Mouse (Mus musculus) cortical plate, adult 2 months (tissue): Measurements from ENCODE around the gene Ctxn1.
A peak's percentile ranks its signal among the peaks of the same experiment; 100 is the strongest.

Experiments used
- CTCF ChIP-seq: fragments of 200-500 bp; IDR thresholded peaks from 2 replicates; pipeline ENCODE4 v1.5.1; 2011; ENCODE audit warnings: mild to moderate bottlenecking, control low read depth, low read length; ENCODE audit not compliant: insufficient read depth; ENCODE audit errors: extremely low read depth
- POLR2A ChIP-seq: fragments of 200-500 bp; IDR thresholded peaks from 2 replicates; pipeline ENCODE4 v1.6.1; 2011; ENCODE audit warnings: mild to moderate bottlenecking, low read length, control low read depth; ENCODE audit not compliant: insufficient read depth; ENCODE audit errors: extremely low read depth

GRCm38 (mm10) chr8:4239193-4239890, 19.7 kb downstream of the Ctxn1 start:
- TF ChIP-seq POLR2A (peak; percentile 25; the same call in 1 of the 2 replicates), CTCF (no peak)
